Comparison of ENCODE assay signal across 20 mouse cellular contexts in genomic region chr4:62809048-62809447, GRCm38 (mm10).
"Had no signal": no experiment of that assay in that cellular context is flagged by ENCODE, and none has a peak within 500 bp of the region (broad histone marks: within the 10 kb centered on the region; RNA-seq: fewer than 3 reads in every experiment).

No protein-coding gene starts in this region.

- H3K9me3 ChIP-seq: limb, embryonic 12.5 days; limb, embryonic 15.5 days; midbrain, embryonic 12.5 days; midbrain, embryonic 15.5 days; neural tube, embryonic 12.5 days; neural tube, embryonic 15.5 days; stomach, embryonic 15.5 days had no signal

- H3K4me1 ChIP-seq: midbrain, embryonic 12.5 days; midbrain, embryonic 15.5 days; neural tube, embryonic 12.5 days; stomach, embryonic 15.5 days had no signal

- ATAC-seq: liver, postnatal 0 days; lung, postnatal 0 days; midbrain, embryonic 15.5 days had no signal

- H3K36me3 ChIP-seq: limb, embryonic 12.5 days; limb, embryonic 15.5 days; midbrain, embryonic 12.5 days; midbrain, embryonic 15.5 days; neural tube, embryonic 12.5 days; neural tube, embryonic 15.5 days; stomach, embryonic 15.5 days had no signal

- H3K27ac ChIP-seq: limb, embryonic 12.5 days; limb, embryonic 15.5 days; liver, embryonic 14.5 days; macrophage; midbrain, embryonic 12.5 days; midbrain, embryonic 15.5 days; neural tube, embryonic 12.5 days; neural tube, embryonic 15.5 days; stomach, embryonic 15.5 days had no signal

- H3K9ac ChIP-seq: limb, embryonic 12.5 days; limb, embryonic 15.5 days; liver, embryonic 14.5 days; liver, postnatal 0 days; lung, embryonic 14.5 days; midbrain, embryonic 12.5 days; midbrain, embryonic 15.5 days; neural tube, embryonic 12.5 days; neural tube, embryonic 15.5 days; stomach, embryonic 15.5 days had no signal

- H3K27me3 ChIP-seq: limb, embryonic 12.5 days; limb, embryonic 15.5 days; midbrain, embryonic 12.5 days; midbrain, embryonic 15.5 days; neural tube, embryonic 12.5 days; neural tube, embryonic 15.5 days; stomach, embryonic 15.5 days had no signal

- H3K4me3 ChIP-seq: limb, embryonic 12.5 days; limb, embryonic 15.5 days; midbrain, embryonic 12.5 days; midbrain, embryonic 15.5 days; neural tube, embryonic 12.5 days; neural tube, embryonic 15.5 days; stomach, embryonic 15.5 days had no signal

- H3K4me2 ChIP-seq: limb, embryonic 12.5 days; limb, embryonic 15.5 days; liver, embryonic 11.5 days; lung, embryonic 14.5 days; midbrain, embryonic 12.5 days; midbrain, embryonic 15.5 days; neural tube, embryonic 12.5 days; neural tube, embryonic 15.5 days; stomach, embryonic 15.5 days had no signal

- DNase-seq: kidney, adult 9 months; kidney, postnatal 14 days; kidney, postnatal 4 days; left cerebral cortex, postnatal 4 days; liver, postnatal 0 days; lung, embryonic 14.5 days; right cerebral cortex, adult 18-20 months; right cerebral cortex, postnatal 14 days; right cerebral cortex, postnatal 4 days had no signal
